Mouse (Mus musculus): ENCODE results near the gene Myo1b. TPM values are rescaled to one million over a fixed set of nuclear protein-coding genes. Genes with fewer than 3 reads are reported as not detected.
A peak's percentile ranks its signal among the peaks of the same experiment; 100 is the strongest.

The Myo1b gene
- total and polyA plus RNA-seq, 3 experiments: 5.5 to 30.1 (median 29.6) TPM

DNA sequence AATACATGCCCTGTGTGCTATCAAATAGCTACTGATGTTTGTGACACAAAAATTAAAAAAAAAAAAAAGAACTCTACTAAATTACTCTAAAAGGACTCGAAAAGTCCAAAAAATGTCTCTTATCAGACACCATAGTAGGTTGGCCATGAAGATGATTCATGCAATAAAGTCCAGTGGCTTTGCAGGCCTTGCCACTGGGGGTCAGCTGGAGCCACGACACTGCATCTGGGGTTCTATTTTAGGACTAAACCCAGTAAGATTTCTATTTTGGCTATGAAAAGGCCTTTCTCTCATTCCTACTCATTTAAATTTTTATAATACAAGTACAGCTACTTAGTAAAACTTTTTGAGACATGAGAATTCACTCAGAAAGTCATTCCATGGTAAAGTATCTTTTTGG, 205.0 kb downstream of the Myo1b start:
- DNase-seq: no peak
- no peaks in the 10 kb centered on the region for H3K36me3 ChIP-seq (ENCODE audit: control insufficient read depth, insufficient read depth, low read length)
- H3K79me2 ChIP-seq (replicated peaks; ENCODE audit: control insufficient read depth, insufficient read depth, low read length): no peaks in the 10 kb centered on the region
- H3K4me3 ChIP-seq: no peak overlapping the region
- TF ChIP-seq POLR2A (IDR thresholded peaks at IDR 0.05; ENCODE audit: insufficient read depth, low read depth, low read length) (no peak), EP300 (IDR thresholded peaks at IDR 0.05; ENCODE audit: insufficient read depth, low read depth, low read length) (no peak), CTCF (IDR thresholded peaks at IDR 0.05) (peak; percentile 43)
- H3K27me3 ChIP-seq (ENCODE audit: control insufficient read depth, insufficient read depth, low read length): no peaks in the 10 kb centered on the region
- no peak overlapping the region for H3K9ac ChIP-seq (ENCODE audit: low read depth, low read length)
- no peaks in the 10 kb centered on the region for H3K4me1 ChIP-seq (ENCODE audit: control insufficient read depth, insufficient read depth, low read length)
- 57% methylated on average over 2 of the region's 2 CpGs for WGBS
- H3K27ac ChIP-seq: no peak overlapping the region
- intact Hi-C loops (cut with DNase I): no loop called here

DNA sequence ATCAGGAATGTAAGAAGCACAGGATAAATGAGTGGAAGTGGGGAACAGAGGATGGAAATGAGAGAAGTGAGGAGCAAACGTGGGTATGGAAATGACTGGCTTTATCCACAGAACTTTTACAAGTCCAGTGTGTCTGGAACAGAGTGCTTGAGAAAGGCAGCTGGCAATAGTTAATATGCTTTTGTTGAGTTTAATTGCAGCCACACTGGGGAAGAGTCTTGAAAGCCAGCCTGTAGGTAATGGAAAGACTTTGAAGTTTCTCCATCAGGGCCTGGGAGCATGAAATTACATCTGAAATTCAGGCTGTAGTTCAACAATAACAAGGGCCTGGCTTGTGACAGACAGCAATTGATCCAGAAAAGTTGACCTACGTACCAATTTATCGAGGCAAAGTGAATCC, 209.8 kb downstream of the Myo1b start:
- Histone ChIP-seq H3K27ac (no peak overlapping the region), H3K4me3 (no peak overlapping the region), H3K4me1 (ENCODE audit: control insufficient read depth, insufficient read depth, low read length) (no peaks in the 10 kb centered on the region), H3K9ac (ENCODE audit: low read depth, low read length) (no peak overlapping the region), H3K27me3 (ENCODE audit: control insufficient read depth, insufficient read depth, low read length) (no peaks in the 10 kb centered on the region), H3K79me2 (replicated peaks; ENCODE audit: control insufficient read depth, insufficient read depth, low read length) (no peaks in the 10 kb centered on the region), H3K36me3 (ENCODE audit: control insufficient read depth, insufficient read depth, low read length) (no peaks in the 10 kb centered on the region)
- intact Hi-C loops (cut with DNase I): no loop called here
- 79% methylated on average over 3 of the region's 3 CpGs for WGBS
- TF ChIP-seq POLR2A (IDR thresholded peaks at IDR 0.05; ENCODE audit: insufficient read depth, low read depth, low read length) (no peak), CTCF (IDR thresholded peaks at IDR 0.05) (no peak), EP300 (IDR thresholded peaks at IDR 0.05; ENCODE audit: insufficient read depth, low read depth, low read length) (no peak)
- no peak for DNase-seq

DNA sequence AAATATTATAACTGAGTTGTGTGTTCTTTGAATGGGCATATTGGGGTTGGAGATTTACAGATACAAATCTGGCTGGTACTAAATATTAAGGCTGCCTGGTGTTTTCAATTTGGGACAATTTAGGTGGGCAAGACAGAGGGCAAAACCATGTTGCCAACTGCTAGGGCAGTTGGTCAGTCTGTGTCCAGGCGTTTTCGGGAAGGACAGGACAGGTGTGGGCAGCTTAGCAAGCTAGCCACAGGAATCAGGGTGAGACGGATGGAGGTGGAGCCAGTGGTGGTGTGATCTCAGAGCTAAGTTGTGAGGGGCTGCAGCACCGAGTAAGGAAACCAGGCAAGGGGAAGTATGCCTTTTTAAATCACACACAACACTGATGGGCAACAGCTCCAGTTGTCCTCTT, 211.3 kb downstream of the Myo1b start:
- no peak for TF ChIP-seq POLR2A (IDR thresholded peaks at IDR 0.05; ENCODE audit: insufficient read depth, low read depth, low read length)
- TF ChIP-seq CTCF (IDR thresholded peaks at IDR 0.05): no peak
- TF ChIP-seq EP300 (IDR thresholded peaks at IDR 0.05; ENCODE audit: insufficient read depth, low read depth, low read length): no peak
- Histone ChIP-seq H3K79me2 (replicated peaks; ENCODE audit: control insufficient read depth, insufficient read depth, low read length) (no peaks in the 10 kb centered on the region), H3K27ac (no peak overlapping the region), H3K4me1 (ENCODE audit: control insufficient read depth, insufficient read depth, low read length) (no peaks in the 10 kb centered on the region), H3K27me3 (ENCODE audit: control insufficient read depth, insufficient read depth, low read length) (no peaks in the 10 kb centered on the region), H3K36me3 (ENCODE audit: control insufficient read depth, insufficient read depth, low read length) (no peaks in the 10 kb centered on the region), H3K4me3 (no peak overlapping the region), H3K9ac (ENCODE audit: low read depth, low read length) (no peak overlapping the region)
- no peak for DNase-seq
- intact Hi-C loops (cut with DNase I): no loop called here
- WGBS: 81% methylated on average over 4 of the region's 4 CpGs

Other genes with a start within 250 kb of the Myo1b start
- gene Stat4, start 71.1 kb upstream of the Myo1b start, total RNA-seq (2021): under 1 TPM; 0.45 to 0.68 TPM
- 0.23 and 0.51 TPM in 2 replicates for gene Stat4, start 71.1 kb upstream of the Myo1b start, polyA plus RNA-seq (2012; rRNA removed)
- 10 to 100 TPM; 27.7 to 30.6 TPM for gene Stat1, start 203.4 kb upstream of the Myo1b start, total RNA-seq (2021)
- 24.1 and 29.8 TPM in 2 replicates for gene Stat1, start 203.4 kb upstream of the Myo1b start, polyA plus RNA-seq (2012; rRNA removed)